Mouse (Mus musculus): ENCODE data around the gene St3gal6. TPM values are rescaled to one million over a fixed set of nuclear protein-coding genes. Genes with fewer than 3 reads are reported as not detected.

The St3gal6 gene
- total and polyA plus RNA-seq, 3 experiments = 167 to 420 (median 240) TPM

DNA sequence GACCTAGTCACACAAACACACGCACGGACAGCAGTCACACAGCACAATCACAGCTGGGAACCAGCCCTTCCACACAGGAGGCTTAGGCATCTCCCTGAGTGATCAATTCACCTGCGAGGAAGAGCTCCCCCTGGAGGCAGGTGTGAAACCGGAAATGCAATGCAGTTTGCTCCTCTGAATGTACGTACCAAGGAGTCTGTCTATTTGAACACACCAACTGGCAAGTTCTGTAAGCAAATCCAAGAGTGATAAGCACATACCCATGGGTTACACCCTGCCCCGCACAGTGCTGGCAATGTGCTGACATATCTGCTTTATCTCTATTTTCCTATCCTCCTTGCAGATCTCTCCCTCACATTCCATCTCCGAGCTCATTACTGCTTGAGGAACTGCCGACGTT is 9.5 kb downstream of the St3gal6 start:
- Histone ChIP-seq H3K4me3 (replicated peaks in 1 of 3; ENCODE audit: low read depth in 2 of 3, low read length in 2 of 3, poor library complexity in 1 of 3) (peak overlapping the region in 2 of 3 experiments; percentile 0 to 1), H3K27me3 (replicated peaks) (no peaks in the 10 kb centered on the region), H3K79me2 (replicated peaks; ENCODE audit: control insufficient read depth, extremely low read depth, insufficient read depth, poor library complexity, severe bottlenecking) (peaks cover 86% of the 10 kb centered on the region), H3K36me3 (replicated peaks in 1 of 2; ENCODE audit: control insufficient read depth in 1 of 2, insufficient read depth in 1 of 2, low read length in 1 of 2) (peaks cover 0 to 33% of the 10 kb centered on the region in 2 experiments), H3K9me3 (replicated peaks; ENCODE audit: low read length) (no peaks in the 10 kb centered on the region), H3K9ac (ENCODE audit: insufficient read depth, low read depth) (peak overlapping the region; percentile 62), H3K4me2 (ENCODE audit: insufficient read depth, low read depth, poor library complexity, severe bottlenecking) (peak overlapping the region; percentile 96), H3K27ac (ENCODE audit: insufficient read depth, low read depth) (peak overlapping the region; percentile 96), H3K4me1 (ENCODE audit: control insufficient read depth in 1 of 2, insufficient read depth in 2 of 2) (peaks cover 7 to 73% of the 10 kb centered on the region in 2 experiments)
- TF ChIP-seq ETS1 (conservative IDR thresholded peaks at IDR 0.05; ENCODE audit: low read depth, low read length) (peak; percentile 65; the same call in 1 of the 2 replicates), JUN (IDR thresholded peaks at IDR 0.05; ENCODE audit: insufficient read depth, low read depth, low read length) (peak; percentile 18; the same call in 1 of the 2 replicates), ZC3H11A (IDR thresholded peaks at IDR 0.05; ENCODE audit: low read depth, low read length) (no peak), RAD21 (IDR thresholded peaks at IDR 0.05; ENCODE audit: low read depth, low read length) (peak; percentile 74), USF1 (IDR thresholded peaks at IDR 0.05; ENCODE audit: low read depth, low read length) (no peak), CTCF (conservative IDR thresholded peaks at IDR 0.05 in 1 of 2, IDR thresholded peaks at IDR 0.05 in 1 of 2; ENCODE audit: low read depth in 2 of 2, low read length in 2 of 2) (peak; percentile 93 to 96), ZNF384 (IDR thresholded peaks at IDR 0.05; ENCODE audit: low read depth, low read length) (0 out of 2 replicates have a peak, but pooled peaks have one; percentile 22), MAFK (IDR thresholded peaks at IDR 0.05; ENCODE audit: insufficient replicate concordance, low read length) (peak; percentile 40; the same call in 1 of the 2 replicates), ZKSCAN1 (IDR thresholded peaks at IDR 0.05; ENCODE audit: borderline replicate concordance, low read depth, low read length) (no peak), MAZ (IDR thresholded peaks at IDR 0.05; ENCODE audit: low read depth, low read length) (0 out of 2 replicates have a peak, but pooled peaks have one; percentile 42), PAX5 (IDR thresholded peaks at IDR 0.05; ENCODE audit: low read length) (no peak), HCFC1 (IDR thresholded peaks at IDR 0.05; ENCODE audit: low read depth, low read length) (peak; percentile 66), MEF2A (IDR thresholded peaks at IDR 0.05; ENCODE audit: borderline replicate concordance, low read depth, low read length) (peak; percentile 67; the same call in 1 of the 2 replicates), KAT2A (IDR thresholded peaks at IDR 0.05; ENCODE audit: insufficient replicate concordance, low read length) (no peak), BHLHE40 (IDR thresholded peaks at IDR 0.05; ENCODE audit: low read depth, low read length) (peak; percentile 67), TBP (conservative IDR thresholded peaks at IDR 0.05; ENCODE audit: low read depth, low read length) (peak; percentile 81; the same call in 1 of the 2 replicates), TCF12 (IDR thresholded peaks at IDR 0.05; ENCODE audit: low read depth, low read length) (peak; percentile 71), SMC3 (IDR thresholded peaks at IDR 0.05; ENCODE audit: low read depth, low read length) (peak; percentile 83), USF2 (conservative IDR thresholded peaks at IDR 0.05; ENCODE audit: low read depth, low read length) (no peak), EP300 (IDR thresholded peaks at IDR 0.05; ENCODE audit: low read length) (peak; percentile 78; the same call in 1 of the 2 replicates), E2F4 (IDR thresholded peaks at IDR 0.05; ENCODE audit: insufficient replicate concordance, low read depth, low read length) (0 out of 2 replicates have a peak, but pooled peaks have one; percentile 37), NELFE (IDR thresholded peaks at IDR 0.05; ENCODE audit: low read depth, low read length) (no peak; the same call in 1 of the 2 replicates), POLR2A (IDR thresholded peaks at IDR 0.05; ENCODE audit: low read depth, low read length) (peak; percentile 26; the same call in 1 of the 2 replicates), IRF4 (IDR thresholded peaks at IDR 0.05; ENCODE audit: low read depth, low read length) (peak; percentile 74; the same call in 1 of the 2 replicates), SIN3A (IDR thresholded peaks at IDR 0.05; ENCODE audit: low read length) (peak; percentile 94), GABPA (IDR thresholded peaks at IDR 0.05; ENCODE audit: insufficient replicate concordance, low read depth, low read length) (no peak), MYC (IDR thresholded peaks at IDR 0.05; ENCODE audit: low read depth, low read length) (peak; percentile 91), ZMIZ1 (IDR thresholded peaks at IDR 0.05; ENCODE audit: low read depth, low read length) (0 out of 2 replicates have a peak, but pooled peaks have one; percentile 35), CHD1 (IDR thresholded peaks at IDR 0.05; ENCODE audit: low read depth, low read length) (peak; percentile 69; the same call in 1 of the 2 replicates), UBTF (IDR thresholded peaks at IDR 0.05; ENCODE audit: low read depth, low read length) (no peak), CHD2 (IDR thresholded peaks at IDR 0.05; ENCODE audit: low read length) (0 out of 2 replicates have a peak, but pooled peaks have one; percentile 27), POLR2AphosphoS2 (IDR thresholded peaks at IDR 0.05; ENCODE audit: low read depth, low read length) (no peak), MXI1 (IDR thresholded peaks at IDR 0.05; ENCODE audit: low read depth, low read length) (peak; percentile 68), NRF1 (IDR thresholded peaks at IDR 0.05; ENCODE audit: low read depth, low read length) (0 out of 2 replicates have a peak, but pooled peaks have one; percentile 33), JUND (conservative IDR thresholded peaks at IDR 0.05; ENCODE audit: low read depth, low read length) (peak; percentile 51), MAX (IDR thresholded peaks at IDR 0.05; ENCODE audit: low read length) (peak; percentile 74), RCOR1 (conservative IDR thresholded peaks at IDR 0.05; ENCODE audit: low read depth, low read length) (peak; percentile 80; the same call in 1 of the 2 replicates), ELF1 (IDR thresholded peaks at IDR 0.05; ENCODE audit: low read depth, low read length) (peak; percentile 96)
- in situ Hi-C loops (cut with MboI; ENCODE audit: low pct_ligation_motif_present, low pct_unique_long_range_greater_than_20kb, low sequenced_read_pairs) = loop anchor here (5.0 to 10.0 kb wide), 2 partner anchors 57 to 190 kb away; no protein-coding TSS in a partner anchor
- dilution Hi-C loops (cut with MboI; ENCODE audit: extremely low pct_ligation_motif_present, extremely low pct_unique_long_range_greater_than_20kb, low sequenced_read_pairs) = no loop called here
- peak; percentile 95 for DNase-seq (ENCODE audit: extremely low read depth)

Data from CH12.LX (cell line).